Mouse (Mus musculus) forebrain, embryonic 15.5 days (tissue): ENCODE results near the gene Tnip3. TPM values are rescaled to one million over a fixed set of nuclear protein-coding genes. Genes with fewer than 3 reads are reported as not detected.

Experiments used
- ATAC-seq: fragments of 200-750 bp; cut with Nextera tagmentation; replicated peaks from 2 replicates; pipeline ENCODE4 v1.8.0; 2017; ENCODE audit warnings: mild to moderate bottlenecking, moderate TSS enrichment, moderate library complexity
- H3K27ac ChIP-seq: fragments of 300-500 bp; sonication (generic); replicated peaks from 2 replicates; pipeline ENCODE4 v1.5.1; 2015; ENCODE audit warnings: mild to moderate bottlenecking, inconsistent platforms
- H3K27me3 ChIP-seq: fragments of 300-500 bp; sonication (generic); 2 replicates; pipeline ENCODE4 v1.6.1; 2015; ENCODE audit warnings: inconsistent platforms
- H3K36me3 ChIP-seq: fragments of 300-500 bp; sonication (generic); 2 replicates; pipeline ENCODE4 v1.6.1; 2015; ENCODE audit warnings: mild to moderate bottlenecking, inconsistent platforms
- H3K4me1 ChIP-seq: fragments of 300-500 bp; sonication (generic); 2 replicates; pipeline ENCODE4 v1.6.1; 2015; ENCODE audit warnings: inconsistent platforms
- H3K4me2 ChIP-seq: fragments of 300-500 bp; sonication (generic); replicated peaks from 2 replicates; pipeline ENCODE4 v1.6.1; 2015; ENCODE audit warnings: mild to moderate bottlenecking, inconsistent platforms
- H3K4me3 ChIP-seq: fragments of 300-500 bp; sonication (generic); 2 replicates; pipeline ENCODE4 v1.5.1; 2015; ENCODE audit warnings: mild to moderate bottlenecking, inconsistent platforms
- H3K9ac ChIP-seq: fragments of 300-500 bp; sonication (generic); replicated peaks from 2 replicates; pipeline ENCODE4 v1.6.1; 2015; ENCODE audit warnings: mild to moderate bottlenecking, inconsistent platforms
- H3K9me3 ChIP-seq: fragments of 300-500 bp; sonication (generic); 2 replicates; pipeline ENCODE4 v1.6.1; 2016; ENCODE audit warnings: inconsistent platforms
- WGBS: fragments of 180-500 bp; shearing (Covaris S2); methylation state at CpG from one replicate; pipeline ENCODE4 v1.1.7; 2015; ENCODE audit warnings: mixed read lengths; 5-methylcytosine and 5-hydroxymethylcytosine counted together
- polyA plus RNA-seq: library from polyadenylated mRNA; unstranded; fragments of >200 nt; fragmentation: Nextera tagmentation; extraction: Ambion mirVana; gene quantifications from 2 replicates; pipeline ENCODE4 v1.2.1, GENCODE M21; 2015

Tnip3 gene
- polyA plus RNA-seq, 1 experiment from 2014 or later, result not detected

DNA sequence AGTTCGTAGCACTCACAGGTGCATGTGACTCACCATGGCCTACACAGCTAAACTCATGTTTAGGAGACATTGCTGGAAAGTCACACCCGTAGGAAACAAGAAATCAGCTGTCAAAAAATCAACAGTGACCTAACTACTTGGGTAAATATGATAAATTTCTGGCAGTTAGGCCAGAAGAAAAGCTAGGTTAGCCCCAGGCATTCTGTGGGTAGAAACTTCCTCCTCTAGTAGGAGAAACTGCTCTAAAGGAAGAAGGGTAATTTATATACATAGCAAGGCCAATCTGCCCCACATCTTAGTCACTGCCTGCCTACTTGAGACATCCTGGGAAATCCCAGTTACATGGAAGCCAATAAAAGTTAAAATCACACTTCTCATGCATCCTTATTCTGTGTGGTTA is 64.9 kb downstream of the Tnip3 start:
- Histone ChIP-seq H3K4me3 (no peak overlapping the region), H3K9me3 (no peaks in the 10 kb centered on the region), H3K4me2 (no peak overlapping the region), H3K9ac (no peak overlapping the region), H3K27ac (no peak overlapping the region), H3K27me3 (no peaks in the 10 kb centered on the region), H3K4me1 (peaks cover 2% of the 10 kb centered on the region; the same call in 1 of the 2 replicates), H3K36me3 (no peaks in the 10 kb centered on the region)
- no peak for ATAC-seq
- WGBS, result 91% methylated on average over 2 of the region's 2 CpGs

DNA sequence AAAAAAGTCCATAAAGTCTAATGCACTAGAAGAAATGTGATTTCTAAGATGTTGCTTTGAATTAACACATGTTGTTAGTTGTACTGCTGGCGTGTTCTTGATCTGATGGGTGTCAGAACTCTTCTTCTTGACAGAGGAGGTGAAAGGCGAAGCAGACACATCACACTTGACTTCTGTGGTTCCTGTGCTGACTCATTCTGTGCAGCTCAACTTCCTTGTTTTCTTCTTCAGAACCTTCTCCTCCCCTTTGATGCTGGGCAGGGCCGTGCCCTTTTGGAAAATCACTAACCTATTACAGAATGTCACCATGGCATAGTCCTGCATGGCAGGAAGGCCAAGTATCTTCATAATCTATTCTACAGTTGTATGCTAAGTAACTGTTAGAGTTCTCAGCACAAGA is 69.1 kb downstream of the Tnip3 start:
- no peak for ATAC-seq
- Histone ChIP-seq H3K4me3 (no peak overlapping the region), H3K4me2 (no peak overlapping the region), H3K36me3 (no peaks in the 10 kb centered on the region), H3K27ac (no peak overlapping the region), H3K27me3 (no peaks in the 10 kb centered on the region), H3K9ac (no peak overlapping the region), H3K9me3 (no peaks in the 10 kb centered on the region), H3K4me1 (no peaks in the 10 kb centered on the region)
- WGBS, result 85% methylated on average over 3 of the region's 3 CpGs

DNA sequence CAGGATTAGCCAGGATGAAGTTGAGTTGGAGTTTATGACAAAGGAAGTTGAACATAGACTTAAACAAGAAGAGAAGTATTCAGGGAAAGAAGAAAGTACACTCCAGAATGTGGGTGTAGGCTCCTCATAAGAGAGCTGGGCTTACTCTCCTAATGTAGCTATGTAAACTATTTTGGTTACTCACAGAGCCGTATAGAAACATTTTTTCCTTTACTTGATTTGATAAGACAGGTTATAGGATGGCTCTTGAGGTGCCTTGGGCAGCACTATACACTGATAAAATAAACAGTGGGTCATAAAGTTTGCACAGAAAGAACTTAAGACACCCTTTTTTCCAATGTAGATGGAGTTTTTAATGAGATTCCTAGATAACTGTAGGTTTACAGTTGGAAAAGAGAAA is 70.3 kb downstream of the Tnip3 start:
- Histone ChIP-seq H3K36me3 (no peaks in the 10 kb centered on the region), H3K9ac (no peak overlapping the region), H3K9me3 (no peaks in the 10 kb centered on the region), H3K4me3 (no peak overlapping the region), H3K4me1 (no peaks in the 10 kb centered on the region), H3K4me2 (no peak overlapping the region), H3K27me3 (no peaks in the 10 kb centered on the region), H3K27ac (no peak overlapping the region)
- 90% methylated on average over 1 of the region's 1 CpGs for WGBS
- ATAC-seq, result no peak

DNA sequence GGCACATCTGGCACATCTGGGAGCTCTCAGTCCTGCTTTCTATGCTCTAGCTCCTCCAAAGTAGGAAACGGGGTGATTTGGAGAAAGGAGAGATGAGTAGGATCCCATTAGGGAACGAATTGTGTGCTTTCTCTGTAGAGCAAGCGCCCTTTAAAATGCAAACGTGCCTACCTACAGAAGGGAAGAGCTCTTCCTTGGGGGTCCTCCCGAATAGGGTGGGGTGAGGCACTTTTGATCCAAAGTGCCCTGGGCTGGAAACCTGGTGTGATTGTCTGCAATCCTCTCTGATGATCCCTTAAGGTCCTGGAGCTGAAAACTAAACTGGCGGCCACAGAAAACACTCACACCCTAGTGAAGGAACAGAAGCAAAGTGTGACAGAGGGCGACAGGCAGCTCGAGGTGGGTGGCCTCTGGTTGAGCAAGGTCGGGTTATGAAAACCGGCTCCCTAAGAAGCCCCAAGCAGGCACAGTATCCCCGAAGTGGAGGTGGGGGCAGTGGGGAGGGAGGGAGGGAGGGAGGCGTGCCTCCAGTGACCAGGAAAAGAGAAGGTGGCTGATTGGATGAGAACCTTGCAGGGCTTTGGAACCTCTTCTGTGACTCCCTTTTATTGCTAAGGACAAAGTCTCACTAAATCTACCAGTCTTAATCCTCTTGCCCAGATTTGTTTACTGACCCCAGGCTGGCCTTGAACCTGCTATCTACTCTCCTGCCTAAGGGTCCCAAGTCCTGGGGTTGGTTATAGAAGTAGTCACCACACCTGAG is 72.1 kb downstream of the Tnip3 start:
- Histone ChIP-seq H3K9me3 (no peaks in the 10 kb centered on the region), H3K27ac (no peak overlapping the region), H3K4me1 (no peaks in the 10 kb centered on the region), H3K9ac (no peak overlapping the region), H3K36me3 (no peaks in the 10 kb centered on the region), H3K27me3 (no peaks in the 10 kb centered on the region), H3K4me2 (no peak overlapping the region), H3K4me3 (no peak overlapping the region)
- no peak for ATAC-seq
- 34% methylated on average over 12 of the region's 12 CpGs for WGBS

DNA sequence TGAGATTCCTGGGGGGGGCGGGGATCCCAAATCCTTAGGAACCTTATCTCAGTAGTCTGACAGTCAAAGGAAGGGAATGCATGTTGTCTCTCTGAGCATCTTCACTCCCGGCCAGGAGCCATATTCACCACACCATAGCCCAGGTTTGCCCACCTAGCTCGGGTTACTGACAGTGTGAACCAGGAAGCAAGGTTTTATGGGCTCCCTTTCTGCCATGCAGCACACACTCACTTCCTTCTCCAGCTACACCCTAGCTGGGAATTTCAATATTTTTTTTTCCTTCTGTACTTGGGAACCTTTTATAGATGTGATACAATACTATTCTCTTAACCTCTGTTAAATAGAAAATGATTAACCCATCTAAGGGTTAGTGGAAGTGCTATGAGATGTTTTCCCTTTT is 73.4 kb downstream of the Tnip3 start:
- H3K4me2 ChIP-seq, result no peak overlapping the region
- H3K9me3 ChIP-seq, result no peaks in the 10 kb centered on the region
- H3K4me3 ChIP-seq, result no peak overlapping the region
- no peak for ATAC-seq
- H3K27ac ChIP-seq, result no peak overlapping the region
- H3K4me1 ChIP-seq, result no peaks in the 10 kb centered on the region
- no peak overlapping the region for H3K9ac ChIP-seq
- no peaks in the 10 kb centered on the region for H3K36me3 ChIP-seq
- no peaks in the 10 kb centered on the region for H3K27me3 ChIP-seq
- 85% methylated on average over 3 of the region's 3 CpGs for WGBS

DNA sequence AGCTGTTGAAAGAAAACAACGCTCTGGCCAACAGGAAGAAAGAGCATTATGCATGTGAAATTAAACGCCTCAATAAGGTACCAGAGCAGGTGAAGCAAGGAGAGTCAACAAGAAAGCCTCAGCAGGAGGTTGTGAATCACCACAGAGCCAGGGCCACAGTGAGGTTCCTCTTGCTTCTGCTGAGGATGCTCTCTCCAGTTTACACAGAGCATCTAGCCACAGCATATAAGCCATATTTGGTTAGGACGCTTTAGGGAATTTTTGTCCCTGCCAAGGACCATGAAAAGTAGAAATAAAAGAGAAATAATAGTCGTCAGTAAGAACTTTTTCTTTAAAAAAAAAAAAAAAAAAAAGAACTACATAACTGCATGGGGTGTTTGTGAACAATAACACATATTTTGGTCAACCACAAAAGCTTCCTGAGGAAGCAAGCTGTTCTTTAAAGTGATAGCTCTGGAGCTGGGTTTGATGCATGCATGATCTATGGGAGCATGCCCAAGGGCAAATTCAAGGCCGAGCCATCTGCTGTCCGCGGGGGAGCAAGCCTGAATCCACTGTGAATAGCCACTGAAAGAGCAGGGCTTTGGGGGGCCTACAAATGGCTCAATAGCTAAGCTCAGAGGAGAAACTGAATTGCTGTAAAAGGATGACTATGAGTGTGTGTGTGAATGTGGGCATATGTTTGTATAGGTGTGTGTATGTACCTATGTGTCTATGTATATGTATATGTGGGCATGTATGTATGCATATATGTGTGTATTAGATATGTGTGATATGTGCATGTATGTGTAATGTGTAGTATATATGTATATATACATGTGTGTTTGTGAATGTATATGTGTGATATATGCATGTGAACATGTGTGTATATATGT is 75.0 kb downstream of the Tnip3 start:
- WGBS, result 25% methylated on average over 7 of the region's 7 CpGs

DNA sequence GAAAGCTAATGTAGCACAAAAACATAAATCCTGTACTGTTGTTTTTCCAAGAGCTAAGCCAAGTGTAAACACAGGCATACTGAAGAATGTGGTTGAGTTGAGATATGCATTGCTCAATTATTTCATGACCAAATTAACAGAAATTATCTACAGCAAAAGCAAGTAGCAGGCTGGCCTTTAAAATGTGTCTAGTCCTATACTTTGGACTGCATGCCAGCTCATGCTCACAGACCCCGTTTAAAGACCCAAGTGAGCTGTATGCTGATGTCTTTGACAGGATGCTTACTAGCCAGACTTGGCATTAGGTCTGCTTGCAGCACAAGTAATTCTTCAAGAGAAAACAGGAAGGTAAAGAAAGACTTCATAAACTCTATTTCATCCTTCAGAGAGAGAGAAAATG is 75.8 kb downstream of the Tnip3 start:
- no peaks in the 10 kb centered on the region for H3K9me3 ChIP-seq
- WGBS, result 50% methylated on average over 1 of the region's 1 CpGs

More for the DNA sequence above, 75.0 kb downstream of the Tnip3 start:
- H3K27ac ChIP-seq, result no peak overlapping the region
- no peaks in the 10 kb centered on the region for H3K4me1 ChIP-seq
- no peak overlapping the region for H3K9ac ChIP-seq
- no peak for ATAC-seq
- no peak overlapping the region for H3K4me2 ChIP-seq
- H3K9me3 ChIP-seq, result no peaks in the 10 kb centered on the region
- no peaks in the 10 kb centered on the region for H3K36me3 ChIP-seq
- H3K4me3 ChIP-seq, result no peak overlapping the region
- H3K27me3 ChIP-seq, result no peaks in the 10 kb centered on the region

DNA sequence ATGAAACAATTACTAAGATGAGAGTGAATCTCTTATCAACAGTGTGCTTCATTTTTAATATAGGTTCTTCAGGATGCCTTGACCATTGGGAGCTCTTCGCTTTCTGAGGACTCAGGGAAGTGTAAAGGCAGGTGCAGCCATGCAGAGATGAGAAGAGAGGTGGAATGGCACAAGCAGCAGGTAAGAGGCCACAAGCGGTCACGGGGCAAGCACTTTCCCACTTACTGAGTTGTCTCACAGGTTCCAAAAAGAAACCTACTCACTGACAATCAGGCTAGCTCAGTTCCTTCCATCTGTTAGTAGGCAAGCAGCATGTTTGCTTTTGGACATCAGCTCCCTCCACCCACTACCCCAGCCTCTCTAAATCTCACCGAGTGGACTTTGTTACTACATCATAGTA is 80.7 kb downstream of the Tnip3 start:
- H3K9me3 ChIP-seq, result no peaks in the 10 kb centered on the region
- no peak overlapping the region for H3K4me2 ChIP-seq
- 89% methylated on average over 4 of the region's 4 CpGs for WGBS
- H3K4me1 ChIP-seq, result no peaks in the 10 kb centered on the region
- no peak for ATAC-seq
- no peak overlapping the region for H3K4me3 ChIP-seq
- no peaks in the 10 kb centered on the region for H3K36me3 ChIP-seq
- H3K27ac ChIP-seq, result no peak overlapping the region
- no peaks in the 10 kb centered on the region for H3K27me3 ChIP-seq
- no peak overlapping the region for H3K9ac ChIP-seq

More for the DNA sequence above, 75.8 kb downstream of the Tnip3 start:
- H3K27ac ChIP-seq, result no peak overlapping the region
- no peaks in the 10 kb centered on the region for H3K36me3 ChIP-seq
- ATAC-seq, result no peak
- H3K4me1 ChIP-seq, result no peaks in the 10 kb centered on the region
- no peaks in the 10 kb centered on the region for H3K27me3 ChIP-seq
- H3K4me2 ChIP-seq, result no peak overlapping the region
- H3K9ac ChIP-seq, result no peak overlapping the region
- H3K4me3 ChIP-seq, result no peak overlapping the region

DNA sequence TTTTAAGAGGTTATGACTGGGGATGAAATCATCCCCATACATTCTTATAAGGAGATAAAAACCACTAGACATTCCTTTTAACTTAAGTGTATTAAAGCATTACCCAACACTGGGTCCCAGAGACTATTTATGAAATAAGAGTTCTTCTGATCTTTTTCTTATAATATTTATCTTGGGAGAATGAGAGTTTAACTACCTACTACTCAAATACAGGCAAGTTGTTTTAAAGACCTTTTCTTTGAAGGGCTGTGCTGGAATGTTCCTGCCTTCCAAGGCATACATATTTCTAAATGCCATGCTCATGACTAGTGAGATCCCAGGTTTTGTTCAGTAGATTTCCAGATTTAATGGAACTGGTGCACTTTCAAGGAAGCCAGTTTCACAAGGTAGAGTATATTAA is 81.8 kb downstream of the Tnip3 start:
- no peak for ATAC-seq
- H3K36me3 ChIP-seq, result no peaks in the 10 kb centered on the region
- no peaks in the 10 kb centered on the region for H3K27me3 ChIP-seq

DNA sequence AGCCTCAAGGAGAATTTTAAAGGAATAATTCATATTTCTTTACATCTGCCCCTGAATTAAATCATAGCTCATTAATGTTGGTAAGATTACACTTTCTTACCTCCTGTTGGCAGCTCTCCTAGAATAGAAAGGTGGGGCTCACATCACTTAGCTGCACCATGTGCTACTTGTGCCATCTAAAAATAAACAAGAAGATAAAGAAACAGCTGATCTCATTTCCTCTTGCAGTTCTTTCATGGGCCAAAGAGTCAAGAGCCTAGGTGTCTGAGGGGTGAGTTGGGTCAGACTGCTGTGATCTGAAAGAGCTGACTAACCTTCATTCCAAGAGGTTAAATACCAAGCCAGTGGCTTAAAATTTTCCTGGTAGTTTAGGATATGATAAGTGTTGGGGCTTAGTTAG is 86.7 kb downstream of the Tnip3 start:
- ATAC-seq, result no peak
- H3K27me3 ChIP-seq, result no peaks in the 10 kb centered on the region
- H3K27ac ChIP-seq, result no peak overlapping the region
- H3K4me3 ChIP-seq, result no peak overlapping the region
- no peaks in the 10 kb centered on the region for H3K4me1 ChIP-seq
- no peaks in the 10 kb centered on the region for H3K36me3 ChIP-seq
- no peak overlapping the region for H3K4me2 ChIP-seq
- no peaks in the 10 kb centered on the region for H3K9me3 ChIP-seq
- no peak overlapping the region for H3K9ac ChIP-seq

More for the DNA sequence above, 81.8 kb downstream of the Tnip3 start:
- no peak overlapping the region for H3K4me2 ChIP-seq
- H3K9me3 ChIP-seq, result no peaks in the 10 kb centered on the region
- H3K4me3 ChIP-seq, result no peak overlapping the region
- H3K27ac ChIP-seq, result no peak overlapping the region
- H3K4me1 ChIP-seq, result no peaks in the 10 kb centered on the region
- no peak overlapping the region for H3K9ac ChIP-seq

DNA sequence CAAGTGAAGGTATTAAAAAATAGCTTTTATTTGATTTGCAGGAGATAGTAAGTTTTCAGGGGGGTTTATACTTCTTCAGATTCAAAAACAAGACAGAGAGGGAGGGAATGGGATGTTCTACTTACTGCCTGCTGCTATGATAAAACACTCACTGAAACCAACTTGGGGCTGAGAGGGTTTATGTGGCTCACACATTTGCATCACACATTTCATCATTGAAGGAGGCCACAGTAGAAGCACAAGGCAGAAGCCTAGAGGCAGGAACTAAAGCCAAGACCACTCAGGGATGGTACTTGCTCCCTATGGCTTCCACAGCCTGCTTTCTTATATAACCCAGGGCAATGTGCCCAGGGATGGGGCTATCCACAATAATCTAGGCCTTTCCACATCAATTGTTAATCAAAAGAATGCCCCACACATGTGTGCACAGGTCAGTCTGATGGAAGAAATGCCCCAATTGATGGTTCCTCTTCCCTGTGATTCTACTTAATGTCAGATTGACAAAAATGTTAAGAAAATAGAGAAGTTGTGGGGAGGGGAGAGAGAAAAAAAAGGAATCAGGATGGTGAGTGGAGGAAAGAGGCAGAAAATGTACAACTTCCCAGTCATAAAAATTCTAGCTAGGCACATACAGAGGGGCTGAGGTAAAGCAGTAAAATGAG is 88.9 kb downstream of the Tnip3 start:
- H3K4me3 ChIP-seq, result no peak overlapping the region
- no peaks in the 10 kb centered on the region for H3K4me1 ChIP-seq
- no peaks in the 10 kb centered on the region for H3K36me3 ChIP-seq
- no peaks in the 10 kb centered on the region for H3K27me3 ChIP-seq
- ATAC-seq, result no peak
- H3K27ac ChIP-seq, result no peak overlapping the region
- H3K4me2 ChIP-seq, result no peak overlapping the region
- H3K9me3 ChIP-seq, result no peaks in the 10 kb centered on the region
- no peak overlapping the region for H3K9ac ChIP-seq

DNA sequence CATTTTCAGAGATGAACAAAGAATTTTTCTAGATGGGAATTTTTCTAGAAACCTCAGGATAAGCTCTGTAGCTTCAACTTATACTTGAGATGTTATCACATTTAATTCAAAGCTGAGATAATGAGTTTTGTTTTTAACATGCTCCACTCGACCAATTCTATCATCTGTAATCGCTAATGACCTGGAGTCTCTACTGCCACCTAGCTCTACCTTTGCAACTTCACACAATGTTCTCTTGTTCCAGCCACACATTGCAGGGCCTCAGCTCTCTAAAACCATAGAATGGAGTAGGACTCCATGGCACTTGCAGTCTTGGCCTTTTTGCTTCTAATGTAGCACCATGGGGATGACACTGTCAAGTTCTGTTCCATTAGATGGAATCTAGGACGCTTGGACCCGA is 90.5 kb downstream of the Tnip3 start:
- no peaks in the 10 kb centered on the region for H3K27me3 ChIP-seq
- H3K4me1 ChIP-seq, result no peaks in the 10 kb centered on the region
- no peak overlapping the region for H3K4me2 ChIP-seq
- ATAC-seq, result no peak
- no peak overlapping the region for H3K9ac ChIP-seq
- no peak overlapping the region for H3K4me3 ChIP-seq
- no peaks in the 10 kb centered on the region for H3K9me3 ChIP-seq
- no peaks in the 10 kb centered on the region for H3K36me3 ChIP-seq
- WGBS, result 81% methylated on average over 4 of the region's 4 CpGs
- no peak overlapping the region for H3K27ac ChIP-seq
